Mouse (Mus musculus) macrophage (primary cell): ENCODE results near the gene Hs3st4. TPM values are rescaled to one million over a fixed set of nuclear protein-coding genes. Genes with fewer than 3 reads are reported as not detected.

ENCODE experiments used
- H3K27ac ChIP-seq: fragments of 350-480 bp; formaldehyde crosslinking; 2 replicates; pipeline ENCODE4 v1.9.0; 2021
- H3K36me3 ChIP-seq: fragments of 350-480 bp; formaldehyde crosslinking; 2 replicates; pipeline ENCODE4 v1.9.0; 2021; ENCODE audit errors: inconsistent target
- H3K4me3 ChIP-seq: fragments of 350-480 bp; formaldehyde crosslinking; 2 replicates; pipeline ENCODE4 v1.9.0; 2021; ENCODE audit errors: inconsistent target
- H3K79me2 ChIP-seq: fragments of 350-480 bp; formaldehyde crosslinking; 2 replicates; pipeline ENCODE4 v1.9.0; 2021; ENCODE audit errors: inconsistent target
- WGBS: methylation state at CpG from one replicate; pipeline ENCODE4 v1.1.7; 2026; ENCODE audit warnings: inconsistent platforms; ENCODE audit not compliant: missing documents; 5-methylcytosine and 5-hydroxymethylcytosine counted together
- polyA plus RNA-seq: library from polyadenylated mRNA; stranded (reverse); fragments of 250-400 nt; gene quantifications from 3 replicates; pipeline ENCODE4 v1.2.4, GENCODE M21; 2018; ENCODE audit warnings: inconsistent platforms

The Hs3st4 gene
- polyA plus RNA-seq, 1 experiment from 2014 or later, result not detected

DNA sequence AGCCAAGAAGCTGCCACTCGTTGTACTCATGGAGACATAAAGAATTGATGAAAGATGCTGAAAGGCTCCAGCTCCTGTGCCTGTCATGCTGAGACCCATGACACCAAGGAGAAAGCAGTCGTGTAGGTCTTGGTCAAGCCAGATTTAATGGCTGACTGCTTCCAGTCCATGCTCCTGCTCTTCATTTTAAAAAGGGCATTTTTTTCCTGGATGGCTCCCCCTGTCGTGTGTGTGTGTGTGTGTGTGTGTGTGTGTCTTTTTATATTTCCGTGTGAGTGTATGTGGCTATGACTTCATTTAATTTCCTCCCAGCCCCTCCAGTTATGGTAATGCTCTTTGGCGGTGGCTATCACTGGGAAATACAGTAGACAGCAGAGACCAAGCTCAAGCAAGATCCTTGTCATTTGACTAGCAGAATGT, 54.6 kb downstream of the Hs3st4 start:
- WGBS, result 80% methylated on average over 5 of the region's 5 CpGs
- H3K4me3 ChIP-seq, result no peak overlapping the region
- no peaks in the 10 kb centered on the region for H3K36me3 ChIP-seq
- H3K79me2 ChIP-seq, result no peaks in the 10 kb centered on the region
- no peak overlapping the region for H3K27ac ChIP-seq

DNA sequence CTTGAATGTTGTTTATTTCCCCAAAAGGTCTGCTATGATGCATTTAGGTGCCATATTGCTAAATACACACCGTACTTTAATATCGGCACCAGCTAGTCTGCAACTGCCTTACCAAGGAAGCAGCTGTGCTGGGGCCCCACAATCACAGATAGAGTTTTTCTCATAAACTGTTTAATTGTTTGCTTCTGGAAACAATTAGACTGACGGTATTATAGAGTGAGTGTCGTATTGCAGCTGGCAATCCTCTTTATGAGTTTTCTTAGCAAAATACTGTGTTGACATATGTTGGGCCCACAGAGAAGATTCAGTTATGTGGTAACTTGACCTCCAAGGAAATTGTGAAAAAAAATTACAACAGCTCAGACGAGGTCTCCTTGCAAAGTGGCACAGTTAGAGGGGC, 56.5 kb downstream of the Hs3st4 start:
- Histone ChIP-seq H3K79me2 (no peaks in the 10 kb centered on the region), H3K27ac (no peak overlapping the region), H3K36me3 (no peaks in the 10 kb centered on the region), H3K4me3 (no peak overlapping the region)
- WGBS, result 93% methylated on average over 5 of the region's 5 CpGs

DNA sequence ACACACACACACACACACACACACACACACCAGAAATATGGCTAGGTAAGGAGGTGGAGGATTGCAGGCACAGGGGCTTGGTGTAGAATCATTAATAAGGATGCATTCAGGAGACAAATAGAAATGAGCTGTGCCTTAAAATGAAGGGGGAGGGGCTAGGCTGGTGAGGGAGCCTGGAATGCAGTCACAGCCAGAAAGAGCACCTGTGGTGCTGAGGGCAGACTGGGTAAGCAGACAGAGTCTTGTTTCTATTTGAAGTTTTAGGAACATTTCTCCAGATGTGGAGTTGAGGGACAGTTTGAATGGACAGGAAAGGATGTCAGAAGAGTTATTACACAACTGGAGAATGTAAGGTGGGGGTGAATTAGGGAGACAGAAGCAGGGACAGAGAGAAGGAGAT, 64.7 kb downstream of the Hs3st4 start:
- Histone ChIP-seq H3K4me3 (no peak overlapping the region), H3K27ac (no peak overlapping the region), H3K79me2 (no peaks in the 10 kb centered on the region), H3K36me3 (no peaks in the 10 kb centered on the region)

DNA sequence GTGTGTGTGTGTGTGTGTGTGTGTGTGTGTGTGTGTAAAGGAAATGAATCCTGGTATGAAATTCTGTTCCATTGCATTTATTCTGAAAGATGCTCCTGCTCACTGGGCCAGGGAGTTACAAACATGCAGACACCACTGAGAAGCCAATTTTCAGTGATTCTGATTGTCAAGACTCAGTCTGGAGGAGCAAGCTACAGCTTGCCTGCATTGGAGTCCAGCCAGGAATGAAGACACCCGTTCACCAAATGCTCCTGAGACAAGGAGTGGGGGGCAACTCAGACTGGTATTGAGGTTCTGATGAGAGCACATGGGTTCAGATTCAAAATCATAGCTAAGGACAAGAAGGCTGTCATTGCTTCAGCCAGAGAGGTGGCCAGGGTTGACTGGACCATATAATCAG, 66.3 kb downstream of the Hs3st4 start:
- WGBS, result 55% methylated on average over 1 of the region's 1 CpGs
- Histone ChIP-seq H3K36me3 (no peaks in the 10 kb centered on the region), H3K27ac (no peak overlapping the region), H3K4me3 (no peak overlapping the region), H3K79me2 (no peaks in the 10 kb centered on the region)

DNA sequence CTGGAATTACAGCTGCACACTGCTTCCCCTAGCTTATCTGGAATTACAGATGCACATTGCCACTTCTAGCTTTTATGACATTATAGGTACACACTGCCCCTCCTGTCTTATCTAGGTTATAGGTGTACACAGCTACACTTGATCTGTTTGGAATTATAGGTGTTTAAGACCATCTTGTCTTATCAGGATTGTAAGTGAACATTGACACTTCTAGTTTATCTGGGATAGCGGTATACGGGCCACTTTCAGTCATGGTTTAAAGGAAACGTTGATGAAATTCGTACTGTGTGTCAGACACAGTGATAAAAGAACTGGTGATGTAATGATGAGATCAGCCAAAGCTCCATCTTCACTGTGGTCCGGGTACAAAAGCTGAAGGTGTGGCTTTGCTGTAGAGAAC, 67.8 kb downstream of the Hs3st4 start:
- no peaks in the 10 kb centered on the region for H3K36me3 ChIP-seq
- 89% methylated on average over 5 of the region's 5 CpGs for WGBS
- no peak overlapping the region for H3K4me3 ChIP-seq
- H3K27ac ChIP-seq, result no peak overlapping the region
- no peaks in the 10 kb centered on the region for H3K79me2 ChIP-seq

- Histone ChIP-seq H3K79me2 (no peaks in the 10 kb centered on the region), H3K36me3 (no peaks in the 10 kb centered on the region), H3K4me3 (no peak overlapping the region), H3K27ac (no peak overlapping the region)
- WGBS, result 86% methylated on average over 1 of the region's 1 CpGs
Measured at GRCm38 (mm10) chr7:124083741-124084140, 101.1 kb downstream of the Hs3st4 start.

DNA sequence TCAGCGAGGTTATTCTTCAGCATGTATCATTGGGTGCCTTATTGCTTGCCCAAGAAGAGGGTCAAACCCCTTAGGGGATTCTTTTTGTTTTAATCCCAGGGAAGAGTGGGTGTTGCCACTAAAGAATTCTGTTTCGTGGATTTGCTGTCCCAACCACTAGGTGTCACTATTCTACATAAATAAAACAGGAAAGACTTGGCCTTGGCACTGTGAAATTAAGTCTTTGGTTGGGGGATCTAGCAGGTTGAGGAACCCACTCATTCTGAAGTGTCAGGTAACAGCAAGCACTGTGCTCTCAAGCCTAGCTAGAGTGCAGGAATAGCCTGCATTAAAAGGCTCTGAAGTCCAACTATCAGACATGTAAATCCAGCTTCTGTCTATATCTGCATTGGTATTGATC, 146.3 kb downstream of the Hs3st4 start:
- Histone ChIP-seq H3K36me3 (no peaks in the 10 kb centered on the region), H3K4me3 (no peak overlapping the region), H3K79me2 (no peaks in the 10 kb centered on the region), H3K27ac (no peak overlapping the region)
- WGBS, result 0% methylated on average over 2 of the region's 2 CpGs

- Histone ChIP-seq H3K79me2 (no peaks in the 10 kb centered on the region), H3K27ac (no peak overlapping the region), H3K4me3 (no peak overlapping the region), H3K36me3 (no peaks in the 10 kb centered on the region)
- 82% methylated on average over 7 of the region's 7 CpGs for WGBS
Measured at GRCm38 (mm10) chr7:124131312-124131711, 148.6 kb downstream of the Hs3st4 start.

- H3K36me3 ChIP-seq, result no peaks in the 10 kb centered on the region
- H3K79me2 ChIP-seq, result no peaks in the 10 kb centered on the region
- no peak overlapping the region for H3K4me3 ChIP-seq
- no peak overlapping the region for H3K27ac ChIP-seq
- 58% methylated on average over 5 of the region's 5 CpGs for WGBS
Measured at GRCm38 (mm10) chr7:124136133-124136532, 153.5 kb downstream of the Hs3st4 start.

DNA sequence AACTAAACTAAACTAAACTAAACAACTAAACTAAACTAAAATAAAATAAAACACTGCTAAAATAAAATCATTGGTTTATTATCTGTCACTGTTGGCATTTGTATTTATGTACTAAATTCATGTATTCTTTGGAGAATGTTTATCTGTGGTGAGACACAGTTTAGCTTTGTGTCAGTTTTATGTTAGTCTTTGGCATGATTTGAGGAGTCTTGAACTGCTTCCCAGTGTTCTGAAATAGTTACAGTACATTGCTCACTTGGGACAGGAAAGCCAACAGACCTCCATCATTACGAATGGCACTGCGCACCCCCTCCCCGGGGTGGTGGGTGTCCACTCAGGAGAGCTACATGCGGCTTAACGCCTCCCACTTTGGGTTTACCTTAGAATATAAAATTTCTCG, 158.6 kb downstream of the Hs3st4 start:
- H3K4me3 ChIP-seq, result no peak overlapping the region
- 95% methylated on average over 6 of the region's 6 CpGs for WGBS
- no peaks in the 10 kb centered on the region for H3K36me3 ChIP-seq
- H3K79me2 ChIP-seq, result no peaks in the 10 kb centered on the region
- no peak overlapping the region for H3K27ac ChIP-seq

DNA sequence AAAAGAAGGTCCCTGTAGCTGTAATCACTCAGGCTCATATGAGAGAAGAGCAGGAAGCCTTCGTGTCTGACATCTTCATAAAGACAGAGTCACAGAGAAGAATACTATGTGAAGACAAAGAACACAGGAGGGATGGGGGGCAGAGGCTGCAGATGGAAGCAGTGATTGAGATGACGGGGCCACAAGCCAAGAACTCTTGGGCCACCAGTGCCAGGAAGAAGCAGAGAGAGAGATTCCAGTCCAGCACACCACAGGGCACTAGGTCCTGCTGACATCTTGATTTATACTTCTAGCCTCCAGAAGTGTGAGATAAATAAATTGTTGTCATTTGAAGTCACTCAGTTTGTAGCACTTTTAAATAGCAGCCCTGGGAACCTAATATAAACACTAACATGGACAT, 168.2 kb downstream of the Hs3st4 start:
- no peaks in the 10 kb centered on the region for H3K79me2 ChIP-seq
- WGBS, result 61% methylated on average over 2 of the region's 2 CpGs
- H3K36me3 ChIP-seq, result no peaks in the 10 kb centered on the region
- no peak overlapping the region for H3K4me3 ChIP-seq
- no peak overlapping the region for H3K27ac ChIP-seq

- H3K4me3 ChIP-seq, result no peak overlapping the region
- H3K36me3 ChIP-seq, result no peaks in the 10 kb centered on the region
- no peak overlapping the region for H3K27ac ChIP-seq
- WGBS, result 100% methylated on average over 1 of the region's 1 CpGs
- no peaks in the 10 kb centered on the region for H3K79me2 ChIP-seq
Measured at GRCm38 (mm10) chr7:124163301-124163700, 180.6 kb downstream of the Hs3st4 start.

DNA sequence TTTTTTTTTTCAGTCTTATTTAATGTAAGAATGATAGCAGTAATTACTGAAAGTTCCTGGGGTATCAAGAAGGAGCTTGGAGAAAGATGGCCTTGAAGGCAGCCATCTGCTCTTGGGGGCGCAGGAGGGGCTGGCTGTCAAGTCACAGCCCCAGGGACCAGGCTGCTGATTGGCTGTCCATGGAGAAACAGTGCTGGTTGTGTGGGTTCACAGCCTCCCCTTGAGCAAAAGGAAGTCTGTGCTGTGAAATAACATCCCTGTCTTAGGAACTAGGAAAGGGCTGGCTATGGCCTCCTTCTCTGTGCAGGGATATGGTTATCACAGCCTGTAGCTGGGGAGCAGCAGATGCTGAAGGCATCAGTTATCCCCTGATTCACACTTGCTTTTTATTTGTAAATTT, 183.6 kb downstream of the Hs3st4 start:
- no peaks in the 10 kb centered on the region for H3K36me3 ChIP-seq
- 88% methylated on average over 1 of the region's 1 CpGs for WGBS
- no peaks in the 10 kb centered on the region for H3K79me2 ChIP-seq
- no peak overlapping the region for H3K4me3 ChIP-seq
- no peak overlapping the region for H3K27ac ChIP-seq

DNA sequence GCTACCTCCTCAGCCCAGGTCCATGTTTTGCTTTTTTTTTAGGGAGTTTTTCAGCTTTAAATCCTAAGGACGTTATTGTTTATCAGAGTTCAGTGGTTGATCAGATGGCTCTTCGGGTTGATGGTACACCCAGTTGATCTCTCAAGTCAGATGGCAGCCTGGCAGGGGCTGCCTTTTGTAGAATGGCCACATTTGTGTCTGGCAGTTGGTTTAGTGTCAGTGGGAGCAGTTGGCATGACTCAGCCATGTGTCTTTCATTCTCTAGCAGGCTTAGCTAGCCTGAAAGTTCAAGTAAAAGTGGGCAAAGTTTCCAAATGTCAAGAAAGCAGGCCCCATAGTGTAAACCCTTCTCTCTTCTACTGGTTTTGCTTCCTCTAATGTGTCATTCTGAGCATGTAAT, 186.1 kb downstream of the Hs3st4 start:
- 64% methylated on average over 2 of the region's 2 CpGs for WGBS
- Histone ChIP-seq H3K36me3 (no peaks in the 10 kb centered on the region), H3K27ac (no peak overlapping the region), H3K4me3 (no peak overlapping the region), H3K79me2 (no peaks in the 10 kb centered on the region)

- H3K27ac ChIP-seq, result no peak overlapping the region
- no peaks in the 10 kb centered on the region for H3K79me2 ChIP-seq
- 86% methylated on average over 2 of the region's 2 CpGs for WGBS
- H3K36me3 ChIP-seq, result no peaks in the 10 kb centered on the region
- no peak overlapping the region for H3K4me3 ChIP-seq
Measured at GRCm38 (mm10) chr7:124170001-124170400, 187.3 kb downstream of the Hs3st4 start.

DNA sequence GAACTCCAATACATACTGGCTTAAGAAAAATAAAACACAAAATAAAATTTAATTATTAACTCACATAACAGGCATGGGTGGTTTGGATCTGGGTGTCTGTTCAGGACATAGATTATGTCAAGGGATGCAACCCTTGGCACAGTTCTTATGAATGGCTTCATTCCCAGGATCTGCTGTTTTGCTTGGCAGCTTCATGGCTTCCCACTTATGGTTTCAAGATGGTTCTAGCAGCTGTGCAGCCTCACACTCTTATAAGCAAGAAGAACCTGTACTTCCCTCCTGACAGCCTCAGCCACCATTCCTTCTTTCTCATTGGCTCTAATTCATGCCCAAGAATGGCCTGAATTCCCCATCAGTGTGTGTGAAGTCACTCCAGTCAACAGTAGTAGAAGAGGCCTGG, 189.3 kb downstream of the Hs3st4 start:
- Histone ChIP-seq H3K36me3 (no peaks in the 10 kb centered on the region), H3K4me3 (no peak overlapping the region), H3K79me2 (no peaks in the 10 kb centered on the region), H3K27ac (no peak overlapping the region)
